Mouse (Mus musculus): Measurements from ENCODE around the gene Phactr3. TPM values are rescaled to one million over a fixed set of nuclear protein-coding genes. Genes with fewer than 3 reads are reported as not detected.

The Phactr3 gene
- polyA plus RNA-seq, 1 experiment: 0.20 TPM

GRCm38 (mm10) chr2:178303453-178304187 is 184.8 kb downstream of the Phactr3 start:
- 68% methylated on average over 8 of the region's 8 CpGs for WGBS
- no peak overlapping the region for H3K4me3 ChIP-seq (replicated peaks; ENCODE audit: extremely low read depth, low read depth, low read length)
- DNase-seq: no peak
- no peaks in the 10 kb centered on the region for H3K4me1 ChIP-seq (ENCODE audit: control insufficient read depth, insufficient read depth, low read length)
- TF ChIP-seq CTCF (IDR thresholded peaks at IDR 0.05; ENCODE audit: insufficient read depth, low read length): no peak
- TF ChIP-seq POLR2A (IDR thresholded peaks at IDR 0.05; ENCODE audit: borderline replicate concordance, extremely low read depth, low read depth, low read length): no peak

- H3K4me1 ChIP-seq (ENCODE audit: control insufficient read depth, insufficient read depth, low read length): no peaks in the 10 kb centered on the region
- DNase-seq: no peak
- no peak overlapping the region for H3K4me3 ChIP-seq (replicated peaks; ENCODE audit: extremely low read depth, low read depth, low read length)
- TF ChIP-seq CTCF (IDR thresholded peaks at IDR 0.05; ENCODE audit: insufficient read depth, low read length): no peak
- no peak for TF ChIP-seq POLR2A (IDR thresholded peaks at IDR 0.05; ENCODE audit: borderline replicate concordance, extremely low read depth, low read depth, low read length)
- WGBS: 36% methylated on average over 1 of the region's 1 CpGs
These were observed 185.4 kb downstream of the Phactr3 start for GRCm38 (mm10) chr2:178304188-178304529.

GRCm38 (mm10) chr2:178304669-178305068 is 185.9 kb downstream of the Phactr3 start:
- Histone ChIP-seq H3K4me3 (replicated peaks; ENCODE audit: extremely low read depth, low read depth, low read length) (no peak overlapping the region), H3K4me1 (ENCODE audit: control insufficient read depth, insufficient read depth, low read length) (no peaks in the 10 kb centered on the region)
- TF ChIP-seq POLR2A (IDR thresholded peaks at IDR 0.05; ENCODE audit: borderline replicate concordance, extremely low read depth, low read depth, low read length): no peak
- TF ChIP-seq CTCF (IDR thresholded peaks at IDR 0.05; ENCODE audit: insufficient read depth, low read length): no peak
- no peak for DNase-seq
- WGBS: 67% methylated on average over 6 of the region's 6 CpGs

- Histone ChIP-seq H3K4me3 (replicated peaks; ENCODE audit: extremely low read depth, low read depth, low read length) (no peak overlapping the region), H3K4me1 (ENCODE audit: control insufficient read depth, insufficient read depth, low read length) (no peaks in the 10 kb centered on the region)
- TF ChIP-seq POLR2A (IDR thresholded peaks at IDR 0.05; ENCODE audit: borderline replicate concordance, extremely low read depth, low read depth, low read length): no peak
- TF ChIP-seq CTCF (IDR thresholded peaks at IDR 0.05; ENCODE audit: insufficient read depth, low read length): no peak
- no peak for DNase-seq
- WGBS: 65% methylated on average over 7 of the region's 7 CpGs
These were observed 194.8 kb downstream of the Phactr3 start for GRCm38 (mm10) chr2:178313539-178313938.

- DNase-seq: no peak
- no peaks in the 10 kb centered on the region for H3K4me1 ChIP-seq (ENCODE audit: control insufficient read depth, insufficient read depth, low read length)
- TF ChIP-seq POLR2A (IDR thresholded peaks at IDR 0.05; ENCODE audit: borderline replicate concordance, extremely low read depth, low read depth, low read length) (no peak), CTCF (IDR thresholded peaks at IDR 0.05; ENCODE audit: insufficient read depth, low read length) (no peak)
- H3K4me3 ChIP-seq (replicated peaks; ENCODE audit: extremely low read depth, low read depth, low read length): no peak overlapping the region
- WGBS: 79% methylated on average over 1 of the region's 1 CpGs
These were observed 197.5 kb downstream of the Phactr3 start for GRCm38 (mm10) chr2:178316281-178316680.

GRCm38 (mm10) chr2:178319766-178320165 is 201.0 kb downstream of the Phactr3 start:
- Histone ChIP-seq H3K4me3 (replicated peaks; ENCODE audit: extremely low read depth, low read depth, low read length) (no peak overlapping the region), H3K4me1 (ENCODE audit: control insufficient read depth, insufficient read depth, low read length) (no peaks in the 10 kb centered on the region)
- TF ChIP-seq POLR2A (IDR thresholded peaks at IDR 0.05; ENCODE audit: borderline replicate concordance, extremely low read depth, low read depth, low read length) (no peak), CTCF (IDR thresholded peaks at IDR 0.05; ENCODE audit: insufficient read depth, low read length) (no peak)
- 71% methylated on average over 7 of the region's 7 CpGs for whole genome bisulfite sequencing
- no peak for DNase-seq

GRCm38 (mm10) chr2:178321271-178321670 is 202.5 kb downstream of the Phactr3 start:
- Histone ChIP-seq H3K4me1 (ENCODE audit: control insufficient read depth, insufficient read depth, low read length) (no peaks in the 10 kb centered on the region), H3K4me3 (replicated peaks; ENCODE audit: extremely low read depth, low read depth, low read length) (no peak overlapping the region)
- WGBS: 80% methylated on average over 10 of the region's 10 CpGs
- TF ChIP-seq POLR2A (IDR thresholded peaks at IDR 0.05; ENCODE audit: borderline replicate concordance, extremely low read depth, low read depth, low read length) (no peak), CTCF (IDR thresholded peaks at IDR 0.05; ENCODE audit: insufficient read depth, low read length) (no peak)
- no peak for DNase-seq

- 84% methylated on average over 3 of the region's 3 CpGs for WGBS
- no peak for DNase-seq
- no peak overlapping the region for H3K4me3 ChIP-seq (replicated peaks; ENCODE audit: extremely low read depth, low read depth, low read length)
- TF ChIP-seq CTCF (IDR thresholded peaks at IDR 0.05; ENCODE audit: insufficient read depth, low read length): no peak
- no peak for TF ChIP-seq POLR2A (IDR thresholded peaks at IDR 0.05; ENCODE audit: borderline replicate concordance, extremely low read depth, low read depth, low read length)
- H3K4me1 ChIP-seq (ENCODE audit: control insufficient read depth, insufficient read depth, low read length): no peaks in the 10 kb centered on the region
These were observed 205.6 kb downstream of the Phactr3 start for GRCm38 (mm10) chr2:178324410-178324809.

GRCm38 (mm10) chr2:178324818-178325217 is 206.0 kb downstream of the Phactr3 start:
- no peak for DNase-seq
- no peaks in the 10 kb centered on the region for H3K4me1 ChIP-seq (ENCODE audit: control insufficient read depth, insufficient read depth, low read length)
- TF ChIP-seq POLR2A (IDR thresholded peaks at IDR 0.05; ENCODE audit: borderline replicate concordance, extremely low read depth, low read depth, low read length) (no peak), CTCF (IDR thresholded peaks at IDR 0.05; ENCODE audit: insufficient read depth, low read length) (no peak)
- no peak overlapping the region for H3K4me3 ChIP-seq (replicated peaks; ENCODE audit: extremely low read depth, low read depth, low read length)
- 74% methylated on average over 4 of the region's 4 CpGs for WGBS

- DNase-seq: no peak
- TF ChIP-seq CTCF (IDR thresholded peaks at IDR 0.05; ENCODE audit: insufficient read depth, low read length): no peak
- Histone ChIP-seq H3K4me1 (ENCODE audit: control insufficient read depth, insufficient read depth, low read length) (no peaks in the 10 kb centered on the region), H3K4me3 (replicated peaks; ENCODE audit: extremely low read depth, low read depth, low read length) (no peak overlapping the region)
- WGBS: 87% methylated on average over 10 of the region's 10 CpGs
These were observed 207.3 kb downstream of the Phactr3 start for GRCm38 (mm10) chr2:178326067-178326466.

All from lung, adult 2 months (tissue).